Mouse (Mus musculus) C2C12 (cell line): ENCODE data around the gene Filip1l. TPM values are rescaled to one million over a fixed set of nuclear protein-coding genes. Genes with fewer than 3 reads are reported as not detected.

Experiments used
- H3K27me3 ChIP-seq: one replicate; pipeline ENCODE4 v1.6.1; 2011; ENCODE audit not compliant: control insufficient read depth, insufficient read depth, insufficient read length
- H3K36me3 ChIP-seq: one replicate; pipeline ENCODE4 v1.6.1; 2011; ENCODE audit not compliant: control insufficient read depth, insufficient read depth
- H3K4me3 ChIP-seq: one replicate; pipeline ENCODE4 v1.5.1; 2011; ENCODE audit warnings: mild to moderate bottlenecking, control low read depth; ENCODE audit not compliant: poor library complexity, insufficient read depth, severe bottlenecking
- H3K79me2 ChIP-seq: one replicate; pipeline ENCODE4 v1.6.1; 2011; ENCODE audit not compliant: control insufficient read depth, insufficient read depth
- H3K79me3 ChIP-seq: one replicate; pipeline ENCODE4 v1.6.1; 2011; ENCODE audit warnings: low read depth, control low read depth
- H3ac ChIP-seq: one replicate; pipeline ENCODE3; 2011; ENCODE audit warnings: low read depth; ENCODE audit not compliant: control insufficient read depth, insufficient read length
- CEBPB ChIP-seq: IDR thresholded peaks from one replicate; pipeline ENCODE4 v1.6.1; 2011; ENCODE audit warnings: low read depth, mild to moderate bottlenecking, control low read depth, moderate library complexity
- CTCF ChIP-seq: IDR thresholded peaks from one replicate; pipeline ENCODE4 v1.5.1; 2011; ENCODE audit not compliant: control insufficient read depth, insufficient read depth, insufficient read length
- FOSL1 ChIP-seq: IDR thresholded peaks from one replicate; pipeline ENCODE4 v1.8.0; 2011; ENCODE audit warnings: mild to moderate bottlenecking, low read length; ENCODE audit not compliant: poor library complexity, insufficient read depth, severe bottlenecking
- MAX ChIP-seq: IDR thresholded peaks from one replicate; pipeline ENCODE4 v1.6.1; 2011; ENCODE audit warnings: mild to moderate bottlenecking, control low read depth
- MYOD1 ChIP-seq: IDR thresholded peaks from one replicate; pipeline ENCODE4 v1.6.1; 2011; ENCODE audit warnings: low read depth; ENCODE audit not compliant: control insufficient read depth, insufficient read length
- MYOG ChIP-seq: IDR thresholded peaks from one replicate; pipeline ENCODE4 v1.6.1; 2011; ENCODE audit not compliant: control insufficient read depth, insufficient read length; ENCODE audit errors: extremely low read depth
- USF1 ChIP-seq: IDR thresholded peaks from one replicate; pipeline ENCODE4 v1.6.1; 2011; ENCODE audit warnings: low read depth, mild to moderate bottlenecking, control low read depth, moderate library complexity
- polyA plus RNA-seq: library from polyadenylated mRNA; unstranded; fragments of >200 nt; fragmentation: generic; extraction: Trizol; gene quantifications from one replicate; pipeline ENCODE4 v1.2.1, GENCODE M21; 2012; ENCODE audit warnings: missing spikeins

Filip1l gene
- polyA plus RNA-seq, 1 experiment: 18.8 TPM

GRCm38 (mm10) chr16:57563453-57563852 is 210.6 kb downstream of the Filip1l start:
- H3K79me3 ChIP-seq: peaks cover 74% of the 10 kb centered on the region
- H3K27me3 ChIP-seq: no peaks in the 10 kb centered on the region
- peaks cover 92% of the 10 kb centered on the region for H3K79me2 ChIP-seq
- no peak for TF ChIP-seq CEBPB
- TF ChIP-seq MYOD1: peak; percentile 7
- no peak for TF ChIP-seq MAX
- peaks cover 48% of the 10 kb centered on the region for H3K36me3 ChIP-seq
- H3K4me3 ChIP-seq: no peak overlapping the region
- no peak overlapping the region for H3ac ChIP-seq

- peaks cover 58% of the 10 kb centered on the region for H3K36me3 ChIP-seq
- no peak overlapping the region for H3K4me3 ChIP-seq
- H3ac ChIP-seq: no peak overlapping the region
- H3K79me2 ChIP-seq: peaks cover 93% of the 10 kb centered on the region
- H3K27me3 ChIP-seq: no peaks in the 10 kb centered on the region
- TF ChIP-seq MYOD1 (no peak), MAX (no peak), MYOG (no peak), CTCF (no peak), USF1 (no peak), CEBPB (no peak), FOSL1 (no peak)
- peaks cover 77% of the 10 kb centered on the region for H3K79me3 ChIP-seq
Observed at GRCm38 (mm10) chr16:57564807-57565206, 211.9 kb downstream of the Filip1l start.

DNA sequence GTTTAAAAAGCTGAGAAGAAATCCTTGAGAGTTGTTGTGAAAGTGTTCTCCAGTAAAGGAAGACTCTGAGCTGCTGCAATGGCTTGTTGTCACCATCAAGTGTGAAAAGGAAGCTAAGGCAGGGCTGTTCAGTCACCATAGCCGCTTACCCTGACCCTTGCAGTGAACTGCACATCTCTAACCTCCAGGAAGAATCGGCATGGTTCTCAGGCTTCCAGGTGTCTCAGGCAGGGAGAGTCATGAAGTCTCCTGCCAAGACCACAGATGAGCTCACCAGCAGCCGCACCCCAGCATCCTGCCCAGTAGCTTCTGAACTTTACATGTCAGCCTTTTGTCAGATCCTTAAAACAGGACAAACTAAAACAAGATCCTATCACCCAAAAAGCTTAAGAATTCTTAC is 213.3 kb downstream of the Filip1l start:
- H3K36me3 ChIP-seq: peaks cover 67% of the 10 kb centered on the region
- no peak for TF ChIP-seq CEBPB
- TF ChIP-seq MAX: no peak
- TF ChIP-seq USF1: no peak
- no peak for TF ChIP-seq MYOG
- TF ChIP-seq FOSL1: no peak
- TF ChIP-seq CTCF: no peak
- TF ChIP-seq MYOD1: no peak
- H3ac ChIP-seq: peak overlapping the region; percentile 24
- H3K27me3 ChIP-seq: no peaks in the 10 kb centered on the region
- H3K4me3 ChIP-seq: no peak overlapping the region
- H3K79me2 ChIP-seq: peaks cover 93% of the 10 kb centered on the region
- H3K79me3 ChIP-seq: peaks cover 78% of the 10 kb centered on the region

- TF ChIP-seq MYOG (no peak), USF1 (no peak), MYOD1 (no peak), CEBPB (no peak), MAX (no peak), FOSL1 (no peak), CTCF (no peak)
- no peaks in the 10 kb centered on the region for H3K27me3 ChIP-seq
- H3K79me3 ChIP-seq: peaks cover 81% of the 10 kb centered on the region
- H3K79me2 ChIP-seq: peaks cover 95% of the 10 kb centered on the region
- no peak overlapping the region for H3K4me3 ChIP-seq
- H3ac ChIP-seq: no peak overlapping the region
- H3K36me3 ChIP-seq: peaks cover 74% of the 10 kb centered on the region
Observed at GRCm38 (mm10) chr16:57568648-57569404, 215.9 kb downstream of the Filip1l start.

- no peak overlapping the region for H3K4me3 ChIP-seq
- H3K27me3 ChIP-seq: no peaks in the 10 kb centered on the region
- H3K36me3 ChIP-seq: peaks cover 74% of the 10 kb centered on the region
- peaks cover 94% of the 10 kb centered on the region for H3K79me2 ChIP-seq
- TF ChIP-seq USF1 (no peak), FOSL1 (no peak), CEBPB (no peak), MYOD1 (no peak), MAX (no peak), CTCF (no peak), MYOG (no peak)
- H3K79me3 ChIP-seq: peaks cover 74% of the 10 kb centered on the region
- no peak overlapping the region for H3ac ChIP-seq
Observed at GRCm38 (mm10) chr16:57570789-57571311, 218.0 kb downstream of the Filip1l start.

DNA sequence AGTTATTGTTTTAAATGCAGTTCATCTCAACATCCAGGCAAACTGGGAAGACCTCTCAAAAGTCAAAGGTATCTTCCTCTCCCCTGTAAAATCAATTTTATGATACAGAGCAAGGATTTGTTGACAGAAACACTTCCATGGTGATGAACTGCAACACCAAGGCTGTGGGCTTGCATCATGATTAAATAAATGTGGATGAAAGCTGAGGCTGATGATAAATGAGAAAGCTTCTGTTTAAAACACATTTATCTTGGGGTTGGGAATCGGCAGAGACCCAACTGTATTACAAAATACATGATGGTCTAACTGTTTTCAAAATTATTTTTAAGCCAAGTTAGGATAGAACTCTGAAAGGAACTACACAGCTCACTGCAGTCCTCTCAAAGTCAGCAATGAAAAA is 220.9 kb downstream of the Filip1l start:
- no peak overlapping the region for H3K4me3 ChIP-seq

More for the DNA sequence above, 220.9 kb downstream of the Filip1l start:
- TF ChIP-seq MYOG (no peak), FOSL1 (no peak), CEBPB (no peak), MYOD1 (no peak), USF1 (no peak), CTCF (no peak), MAX (no peak)
- Histone ChIP-seq H3ac (no peak overlapping the region), H3K36me3 (peaks cover 81% of the 10 kb centered on the region), H3K79me3 (peaks cover 78% of the 10 kb centered on the region), H3K27me3 (no peaks in the 10 kb centered on the region), H3K79me2 (peaks cover 98% of the 10 kb centered on the region)
